Mouse (Mus musculus) intestine, postnatal 0 days (tissue): ENCODE measurements around the gene Gm20390. TPM values are rescaled to one million over a fixed set of nuclear protein-coding genes. Genes with fewer than 3 reads are reported as not detected.

Experiments used
- ATAC-seq: fragments of 200-750 bp; cut with Nextera tagmentation; 2 replicates; pipeline ENCODE4 v1.8.0; 2017; ENCODE audit warnings: mild to moderate bottlenecking, moderate TSS enrichment, moderate library complexity
- H3K27ac ChIP-seq: fragments of 300-500 bp; sonication (generic); 2 replicates; pipeline ENCODE4 v1.5.1; 2014; ENCODE audit warnings: mild to moderate bottlenecking, low read depth, low read length, moderate library complexity
- H3K27me3 ChIP-seq: fragments of 300-500 bp; sonication (generic); replicated peaks from 2 replicates; pipeline ENCODE4 v1.6.1; 2014; ENCODE audit warnings: low read length, mixed read lengths; ENCODE audit not compliant: control insufficient read depth, insufficient read depth
- H3K36me3 ChIP-seq: fragments of 300-500 bp; sonication (generic); 2 replicates; pipeline ENCODE4 v1.6.1; 2014; ENCODE audit warnings: mild to moderate bottlenecking, moderate library complexity; ENCODE audit not compliant: control insufficient read depth, insufficient read depth
- H3K4me1 ChIP-seq: fragments of 300-500 bp; sonication (generic); replicated peaks from 2 replicates; pipeline ENCODE4 v1.6.1; 2014; ENCODE audit warnings: antibody characterized with exemption, low read length, mixed read lengths; ENCODE audit not compliant: control insufficient read depth, insufficient read depth
- H3K4me2 ChIP-seq: fragments of 300-500 bp; sonication (generic); replicated peaks from 2 replicates; pipeline ENCODE4 v1.6.1; 2014; ENCODE audit warnings: low read depth, mild to moderate bottlenecking, moderate library complexity
- H3K4me3 ChIP-seq: fragments of 300-500 bp; sonication (generic); 2 replicates; pipeline ENCODE4 v1.5.1; 2014; ENCODE audit warnings: low read depth, low read length
- H3K9ac ChIP-seq: fragments of 300-500 bp; sonication (generic); 2 replicates; pipeline ENCODE4 v1.6.1; 2014; ENCODE audit warnings: mild to moderate bottlenecking, low read depth, low read length
- H3K9me3 ChIP-seq: fragments of 300-500 bp; sonication (generic); 2 replicates; pipeline ENCODE4 v1.6.1; 2016; ENCODE audit warnings: mixed run types; ENCODE audit not compliant: control insufficient read depth
- CTCF ChIP-seq: sonication (generic); IDR thresholded peaks from 2 replicates; pipeline ENCODE4 v1.5.1; 2016; ENCODE audit warnings: low read depth, mild to moderate bottlenecking, control low read depth, antibody characterized with exemption, moderate library complexity
- WGBS: fragments of 180-500 bp; shearing (Covaris S2); extraction: QIAGEN DNeasy Blood & Tissue Kit; methylation state at CpG from one replicate; pipeline ENCODE4 v1.1.7; 2014; 5-methylcytosine and 5-hydroxymethylcytosine counted together
- polyA plus RNA-seq: library from polyadenylated mRNA; unstranded; fragments of >200 nt; fragmentation: Nextera tagmentation; extraction: Ambion mirVana; gene quantifications from 2 replicates; pipeline ENCODE4 v1.2.1, GENCODE M21; 2015

The Gm20390 gene
- polyA plus RNA-seq, 1 experiment from 2014 or later, result 228 TPM

GRCm38 (mm10) chr11:93908829-93909228 is 59.3 kb downstream of the Gm20390 start:
- Histone ChIP-seq H3K4me3 (no peak overlapping the region), H3K27ac (no peak overlapping the region), H3K9ac (no peak overlapping the region), H3K27me3 (no peaks in the 10 kb centered on the region), H3K9me3 (no peaks in the 10 kb centered on the region), H3K4me2 (no peak overlapping the region), H3K4me1 (no peaks in the 10 kb centered on the region), H3K36me3 (peaks cover 37% of the 10 kb centered on the region)
- WGBS, result 69% methylated on average over 9 of the region's 9 CpGs
- ATAC-seq, result peak; percentile 53; the same call in 1 of the 2 replicates
- TF ChIP-seq CTCF, result no peak

GRCm38 (mm10) chr11:93907839-93908238 is 60.3 kb downstream of the Gm20390 start:
- H3K4me2 ChIP-seq, result no peak overlapping the region
- ATAC-seq, result no peak
- H3K9me3 ChIP-seq, result no peaks in the 10 kb centered on the region
- WGBS, result 85% methylated on average over 3 of the region's 3 CpGs
- H3K27me3 ChIP-seq, result no peaks in the 10 kb centered on the region
- H3K36me3 ChIP-seq, result peaks cover 34% of the 10 kb centered on the region
- no peak overlapping the region for H3K27ac ChIP-seq
- TF ChIP-seq CTCF, result no peak
- H3K9ac ChIP-seq, result no peak overlapping the region
- H3K4me1 ChIP-seq, result no peaks in the 10 kb centered on the region
- H3K4me3 ChIP-seq, result no peak overlapping the region

GRCm38 (mm10) chr11:93906834-93907233 is 61.3 kb downstream of the Gm20390 start:
- no peak overlapping the region for H3K4me2 ChIP-seq
- H3K4me3 ChIP-seq, result no peak overlapping the region
- TF ChIP-seq CTCF, result no peak
- H3K27me3 ChIP-seq, result no peaks in the 10 kb centered on the region
- peaks cover 26% of the 10 kb centered on the region for H3K36me3 ChIP-seq
- H3K27ac ChIP-seq, result no peak overlapping the region
- WGBS, result 84% methylated on average over 4 of the region's 4 CpGs
- no peak for ATAC-seq
- no peaks in the 10 kb centered on the region for H3K9me3 ChIP-seq
- no peak overlapping the region for H3K9ac ChIP-seq
- H3K4me1 ChIP-seq, result no peaks in the 10 kb centered on the region

Other genes with a start within 250 kb of the Gm20390 start
- 16.6 and 17.0 TPM in 2 replicates for gene Utp18, start 82.5 kb downstream of the Gm20390 start, polyA plus RNA-seq
- gene Mbtd1, start 82.4 kb downstream of the Gm20390 start, polyA plus RNA-seq, result 9.4 and 10.5 TPM in 2 replicates
- 370 and 400 TPM in 2 replicates for gene Nme2, start 12.0 kb downstream of the Gm20390 start, polyA plus RNA-seq
- gene Nme1, start 228 bp upstream of the Gm20390 start, polyA plus RNA-seq, result 132 and 146 TPM in 2 replicates
- 64.1 and 72.3 TPM in 2 replicates for gene Spag9, start 27.8 kb upstream of the Gm20390 start, polyA plus RNA-seq
- gene Tob1, start 243.2 kb upstream of the Gm20390 start, polyA plus RNA-seq, result 69.4 and 71.8 TPM in 2 replicates